Mouse (Mus musculus): ENCODE results near the gene Cnksr3. TPM values are rescaled to one million over a fixed set of nuclear protein-coding genes. Genes with fewer than 3 reads are reported as not detected.

Cnksr3 gene
- polyA plus RNA-seq, 1 experiment from 2014 or later, result 11.1 TPM

GRCm38 (mm10) chr10:7076201-7076600 is 135.8 kb downstream of the Cnksr3 start:
- no peak overlapping the region for H3K4me3 ChIP-seq (ENCODE audit: low read depth, low read length)

GRCm38 (mm10) chr10:7075661-7076060 is 136.4 kb downstream of the Cnksr3 start:
- Histone ChIP-seq H3K27me3 (ENCODE audit: control insufficient read depth, insufficient read depth, low read length) (no peaks in the 10 kb centered on the region), H3K9me3 (ENCODE audit: control insufficient read depth, low read depth, low read length) (no peaks in the 10 kb centered on the region), H3K9ac (replicated peaks; ENCODE audit: low read depth, low read length) (no peak overlapping the region), H3K4me1 (ENCODE audit: control insufficient read depth, insufficient read depth, low read length) (no peaks in the 10 kb centered on the region), H3K36me3 (ENCODE audit: control insufficient read depth, insufficient read depth, low read length) (no peaks in the 10 kb centered on the region), H3K4me3 (ENCODE audit: low read depth, low read length) (no peak overlapping the region), H3K4me2 (replicated peaks; ENCODE audit: low read depth, low read length) (no peak overlapping the region), H3K27ac (ENCODE audit: low read length) (peak overlapping the region; percentile 21; the same call in 1 of the 2 replicates)
- ATAC-seq (ENCODE audit: insufficient number of reproducible peaks, insufficient read depth, low FRiP score, low read depth), result no peak; the same call in 1 of the 2 replicates
- 87% methylated on average over 2 of the region's 2 CpGs for WGBS

More at GRCm38 (mm10) chr10:7076201-7076600, 135.8 kb downstream of the Cnksr3 start:
- Histone ChIP-seq H3K9me3 (ENCODE audit: control insufficient read depth, low read depth, low read length) (no peaks in the 10 kb centered on the region), H3K9ac (replicated peaks; ENCODE audit: low read depth, low read length) (no peak overlapping the region), H3K27ac (ENCODE audit: low read length) (peak overlapping the region; percentile 78), H3K4me1 (ENCODE audit: control insufficient read depth, insufficient read depth, low read length) (no peaks in the 10 kb centered on the region), H3K27me3 (ENCODE audit: control insufficient read depth, insufficient read depth, low read length) (no peaks in the 10 kb centered on the region), H3K36me3 (ENCODE audit: control insufficient read depth, insufficient read depth, low read length) (no peaks in the 10 kb centered on the region), H3K4me2 (replicated peaks; ENCODE audit: low read depth, low read length) (peak overlapping the region; percentile 33)
- 8% methylated on average over 8 of the region's 8 CpGs for WGBS
- peak; percentile 82 for ATAC-seq (ENCODE audit: insufficient number of reproducible peaks, insufficient read depth, low FRiP score, low read depth)

- WGBS, result 91% methylated on average over 2 of the region's 2 CpGs
- H3K36me3 ChIP-seq (ENCODE audit: control insufficient read depth, insufficient read depth, low read length), result no peaks in the 10 kb centered on the region
- no peaks in the 10 kb centered on the region for H3K9me3 ChIP-seq (ENCODE audit: control insufficient read depth, low read depth, low read length)
- H3K9ac ChIP-seq (replicated peaks; ENCODE audit: low read depth, low read length), result no peak overlapping the region
- no peak overlapping the region for H3K4me2 ChIP-seq (replicated peaks; ENCODE audit: low read depth, low read length)
- H3K4me3 ChIP-seq (ENCODE audit: low read depth, low read length), result no peak overlapping the region
- no peaks in the 10 kb centered on the region for H3K27me3 ChIP-seq (ENCODE audit: control insufficient read depth, insufficient read depth, low read length)
- no peak for ATAC-seq (ENCODE audit: insufficient number of reproducible peaks, insufficient read depth, low FRiP score, low read depth)
- H3K27ac ChIP-seq (ENCODE audit: low read length), result no peak overlapping the region
- no peaks in the 10 kb centered on the region for H3K4me1 ChIP-seq (ENCODE audit: control insufficient read depth, insufficient read depth, low read length)
These were observed 137.8 kb downstream of the Cnksr3 start for GRCm38 (mm10) chr10:7074231-7074630.

- no peaks in the 10 kb centered on the region for H3K9me3 ChIP-seq (ENCODE audit: control insufficient read depth, low read depth, low read length)
- no peak overlapping the region for H3K9ac ChIP-seq (replicated peaks; ENCODE audit: low read depth, low read length)
- no peak overlapping the region for H3K4me2 ChIP-seq (replicated peaks; ENCODE audit: low read depth, low read length)
- ATAC-seq (ENCODE audit: insufficient number of reproducible peaks, insufficient read depth, low FRiP score, low read depth), result no peak
- no peaks in the 10 kb centered on the region for H3K4me1 ChIP-seq (ENCODE audit: control insufficient read depth, insufficient read depth, low read length)
- H3K27me3 ChIP-seq (ENCODE audit: control insufficient read depth, insufficient read depth, low read length), result no peaks in the 10 kb centered on the region
- H3K27ac ChIP-seq (ENCODE audit: low read length), result no peak overlapping the region; the same call in 1 of the 2 replicates
- no peak overlapping the region for H3K4me3 ChIP-seq (ENCODE audit: low read depth, low read length)
- 65% methylated on average over 5 of the region's 5 CpGs for WGBS
- H3K36me3 ChIP-seq (ENCODE audit: control insufficient read depth, insufficient read depth, low read length), result no peaks in the 10 kb centered on the region
These were observed 141.1 kb downstream of the Cnksr3 start for GRCm38 (mm10) chr10:7070924-7071323.

GRCm38 (mm10) chr10:7070100-7070835 is 141.8 kb downstream of the Cnksr3 start:
- no peaks in the 10 kb centered on the region for H3K4me1 ChIP-seq (ENCODE audit: control insufficient read depth, insufficient read depth, low read length)
- no peak overlapping the region for H3K4me2 ChIP-seq (replicated peaks; ENCODE audit: low read depth, low read length)
- ATAC-seq (ENCODE audit: insufficient number of reproducible peaks, insufficient read depth, low FRiP score, low read depth), result no peak
- no peak overlapping the region; the same call in 1 of the 2 replicates for H3K27ac ChIP-seq (ENCODE audit: low read length)
- H3K4me3 ChIP-seq (ENCODE audit: low read depth, low read length), result no peak overlapping the region
- H3K27me3 ChIP-seq (ENCODE audit: control insufficient read depth, insufficient read depth, low read length), result no peaks in the 10 kb centered on the region
- H3K9ac ChIP-seq (replicated peaks; ENCODE audit: low read depth, low read length), result no peak overlapping the region
- H3K9me3 ChIP-seq (ENCODE audit: control insufficient read depth, low read depth, low read length), result no peaks in the 10 kb centered on the region
- no peaks in the 10 kb centered on the region for H3K36me3 ChIP-seq (ENCODE audit: control insufficient read depth, insufficient read depth, low read length)
- WGBS, result 56% methylated on average over 8 of the region's 8 CpGs

- no peak overlapping the region for H3K27ac ChIP-seq (ENCODE audit: low read length)
- no peak overlapping the region for H3K9ac ChIP-seq (replicated peaks; ENCODE audit: low read depth, low read length)
- no peaks in the 10 kb centered on the region for H3K36me3 ChIP-seq (ENCODE audit: control insufficient read depth, insufficient read depth, low read length)
- 90% methylated on average over 2 of the region's 2 CpGs for WGBS
- no peak overlapping the region for H3K4me3 ChIP-seq (ENCODE audit: low read depth, low read length)
- no peaks in the 10 kb centered on the region for H3K4me1 ChIP-seq (ENCODE audit: control insufficient read depth, insufficient read depth, low read length)
- no peaks in the 10 kb centered on the region for H3K9me3 ChIP-seq (ENCODE audit: control insufficient read depth, low read depth, low read length)
- H3K27me3 ChIP-seq (ENCODE audit: control insufficient read depth, insufficient read depth, low read length), result no peaks in the 10 kb centered on the region
- ATAC-seq (ENCODE audit: insufficient number of reproducible peaks, insufficient read depth, low FRiP score, low read depth), result no peak
- H3K4me2 ChIP-seq (replicated peaks; ENCODE audit: low read depth, low read length), result no peak overlapping the region
These were observed 142.9 kb downstream of the Cnksr3 start for GRCm38 (mm10) chr10:7069090-7069489.

Other genes with a start within 250 kb of the Cnksr3 start
- gene Ipcef1, start 159.8 kb downstream of the Cnksr3 start, polyA plus RNA-seq (2014; fragmentation: Nextera tagmentation; extraction: Ambion mirVana), result 0.87 and 1.0 TPM in 2 replicates